Mouse (Mus musculus) macrophage (primary cell): Measurements from ENCODE around the gene Btbd35f16. TPM values are rescaled to one million over a fixed set of nuclear protein-coding genes. Genes with fewer than 3 reads are reported as not detected.
"Not testable (repeated sequence)": the region's sequence is repeated elsewhere in the genome, so short reads cannot be mapped to it uniquely, and the experiment has no call there.

Experiments
- H3K27ac ChIP-seq: fragments of 350-480 bp; formaldehyde crosslinking; 2 replicates; pipeline ENCODE4 v1.9.0; 2021
- H3K36me3 ChIP-seq: fragments of 350-480 bp; formaldehyde crosslinking; 2 replicates; pipeline ENCODE4 v1.9.0; 2021; ENCODE audit errors: inconsistent target
- H3K4me3 ChIP-seq: fragments of 350-480 bp; formaldehyde crosslinking; 2 replicates; pipeline ENCODE4 v1.9.0; 2021; ENCODE audit errors: inconsistent target
- H3K79me2 ChIP-seq: fragments of 350-480 bp; formaldehyde crosslinking; 2 replicates; pipeline ENCODE4 v1.9.0; 2021; ENCODE audit errors: inconsistent target
- WGBS: methylation state at CpG from one replicate; pipeline ENCODE4 v1.1.7; 2026; ENCODE audit warnings: inconsistent platforms; ENCODE audit not compliant: missing documents; 5-methylcytosine and 5-hydroxymethylcytosine counted together
- polyA plus RNA-seq: library from polyadenylated mRNA; stranded (reverse); fragments of 250-400 nt; gene quantifications from 3 replicates; pipeline ENCODE4 v1.2.4, GENCODE M21; 2018; ENCODE audit warnings: inconsistent platforms
- total RNA-seq, 78 experiments: library from RNA; depleted of rRNA; stranded (reverse); fragments of 250-400 nt; gene quantifications; 1 replicate in 9 of 78; 2 replicates in 24 of 78; 3 replicates in 43 of 78; 4 replicates in 2 of 78; pipeline ENCODE4 v1.2.4; 2018; ENCODE audit warnings: inconsistent platforms in 56 of 78

Gene Btbd35f16
- total RNA-seq (2018; cell fraction: chromatin; rRNA removed) = not detected
- total RNA-seq (2018; cell fraction: cytosol; rRNA removed) = not detected
- not detected for total RNA-seq (2018; cell fraction: nucleus; rRNA removed)
- not detected in 3 replicates for polyA plus RNA-seq

DNA sequence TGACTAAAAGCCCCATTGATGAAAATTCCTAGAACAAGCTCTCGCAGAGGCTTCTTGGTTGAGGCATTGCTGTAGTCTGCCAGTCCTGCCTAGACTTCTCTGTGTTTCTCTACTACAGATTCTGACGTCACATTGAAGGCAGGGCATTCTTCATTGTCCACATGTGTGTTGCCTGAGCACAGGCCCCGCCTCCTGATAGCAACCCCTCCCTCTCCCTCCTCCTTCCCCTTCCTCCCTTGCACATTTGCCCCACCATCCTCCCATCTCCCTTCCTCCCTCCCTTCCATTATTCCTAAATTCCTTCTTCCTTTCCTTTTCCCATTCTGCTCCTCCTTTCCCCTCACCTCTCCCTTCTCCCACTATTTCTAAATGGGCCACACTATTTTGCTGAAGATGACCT, at the start of gene Btbd35f16:
TSS of gene Btbd35f16 (minus strand) at position 101 of the 400 bp plus-strand sequence.
- not testable (repeated sequence) for H3K36me3 ChIP-seq, H3K79me2 ChIP-seq, H3K4me3 ChIP-seq, H3K27ac ChIP-seq
- no CpG with 5 or more reads among the region's 3 CpGs for WGBS

Other genes with a start within 250 kb of the Btbd35f16 start
- gene Btbd35f10, start 204.1 kb downstream of the Btbd35f16 start, polyA plus RNA-seq = not detected in 3 replicates
- not detected in 3 replicates for gene Btbd35f3, start 80.7 kb upstream of the Btbd35f16 start, polyA plus RNA-seq
- gene Btbd35f28, start 239.6 kb upstream of the Btbd35f16 start, polyA plus RNA-seq = not detected in 3 replicates